Mouse (Mus musculus) kidney, adult 10 weeks (tissue): Measurements from ENCODE around the gene Atp6v1d. TPM values are rescaled to one million over a fixed set of nuclear protein-coding genes. Genes with fewer than 3 reads are reported as not detected.

Experiments used
- polyA plus RNA-seq: library from polyadenylated mRNA; stranded (reverse); fragments of 350-450 nt; fragmentation: Illumina TruSeq; extraction: RNeasy Lipid Tissue Mini Kit (QIAGEN cat#74804); gene quantifications from one replicate; pipeline ENCODE4 v1.2.3, GENCODE M21; 2014; ENCODE audit warnings: low read depth, low replicate concordance

The Atp6v1d gene
- 178 TPM for polyA plus RNA-seq

DNA sequence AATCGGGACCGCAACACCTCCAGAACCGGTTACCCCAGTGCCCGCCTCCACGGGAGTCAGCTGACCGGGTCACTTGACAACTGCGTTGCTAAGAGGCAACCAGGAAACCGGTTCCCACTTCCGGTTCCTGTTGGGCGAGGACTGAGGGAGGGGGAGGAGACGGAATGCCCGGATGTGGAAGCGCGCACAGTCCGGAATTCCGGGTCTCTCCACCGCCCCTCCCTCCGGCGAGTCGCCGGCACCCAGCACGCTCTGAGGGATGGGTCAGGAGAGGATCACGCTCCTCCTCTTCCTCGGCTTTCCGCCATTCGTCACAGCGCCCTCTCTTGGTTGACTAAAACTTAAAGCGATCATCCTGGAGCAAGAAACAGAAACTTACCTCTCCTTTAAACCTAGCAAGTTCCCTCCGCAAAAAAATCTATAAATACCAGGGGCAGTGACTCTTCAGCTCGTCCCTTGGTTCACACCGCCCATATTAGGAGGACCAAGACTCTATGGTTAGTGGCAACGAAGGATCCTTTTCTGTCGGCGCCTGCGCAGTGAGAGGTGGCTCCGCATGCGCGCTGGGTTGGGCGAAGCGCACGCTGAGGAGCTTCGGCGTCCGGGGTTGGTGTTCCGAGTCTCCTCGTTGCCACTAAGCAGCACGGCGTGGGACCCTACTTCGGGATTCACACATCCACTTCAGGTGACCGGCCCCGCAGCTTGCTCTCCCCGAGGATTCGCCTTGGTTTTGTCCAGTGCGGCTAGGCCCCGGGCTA, at the start of gene Atp6v1d, which contains the start of gene Eif2s1:
TSS of gene Atp6v1d (minus strand) at position 143 of the 758 bp plus-strand sequence.
TSS of gene Eif2s1 (plus strand) at position 324 of the 758 bp plus-strand sequence.

DNA sequence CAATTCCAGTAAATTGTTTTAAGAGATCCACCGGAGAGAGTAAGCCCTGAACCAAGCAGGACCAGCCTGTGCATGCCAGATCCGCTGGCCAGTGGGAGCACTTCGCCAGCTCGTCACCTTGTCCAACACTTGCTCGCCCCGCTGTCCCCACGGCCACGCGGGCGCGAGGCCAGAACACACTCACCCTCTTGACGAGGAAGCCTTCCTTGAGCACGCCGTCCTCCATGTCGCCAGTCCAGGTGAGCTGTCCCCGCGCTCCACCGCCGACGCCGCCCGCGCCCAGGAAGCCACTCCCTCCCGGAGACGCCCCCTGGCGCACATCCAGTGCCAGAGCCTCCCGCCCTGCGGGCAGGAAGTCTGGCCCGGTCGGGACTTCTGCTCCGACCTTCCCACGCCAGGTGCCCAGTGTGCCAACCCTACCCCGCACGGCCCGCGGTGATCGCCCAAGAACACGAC, 45.3 kb upstream of the Atp6v1d start, which contains the start of gene Plek2:
TSS of gene Plek2 (minus strand) at position 258 of the 456 bp plus-strand sequence.

Other genes with a start within 250 kb of the Atp6v1d start
- 2.4 TPM for gene Fam71d, start 170.1 kb downstream of the Atp6v1d start, polyA plus RNA-seq
- 100 TPM for gene Mpp5, start 112.7 kb downstream of the Atp6v1d start, polyA plus RNA-seq
- 80.2 TPM for gene Eif2s1, start 181 bp upstream of the Atp6v1d start, polyA plus RNA-seq
- 3.8 TPM for gene Plek2, start 45.3 kb upstream of the Atp6v1d start, polyA plus RNA-seq
- 0.61 TPM for gene Tmem229b, start 146.0 kb upstream of the Atp6v1d start, polyA plus RNA-seq
- 13.5 TPM for gene Plekhh1, start 167.5 kb upstream of the Atp6v1d start, polyA plus RNA-seq
- 33.4 TPM for gene Pigh, start 228.0 kb upstream of the Atp6v1d start, polyA plus RNA-seq